Mouse (Mus musculus): ENCODE data around the gene Atp6v0a1. TPM values are rescaled to one million over a fixed set of nuclear protein-coding genes. Genes with fewer than 3 reads are reported as not detected.

The Atp6v0a1 gene
- total RNA-seq, 1 experiment from 2014 or later: 42.7 TPM

DNA sequence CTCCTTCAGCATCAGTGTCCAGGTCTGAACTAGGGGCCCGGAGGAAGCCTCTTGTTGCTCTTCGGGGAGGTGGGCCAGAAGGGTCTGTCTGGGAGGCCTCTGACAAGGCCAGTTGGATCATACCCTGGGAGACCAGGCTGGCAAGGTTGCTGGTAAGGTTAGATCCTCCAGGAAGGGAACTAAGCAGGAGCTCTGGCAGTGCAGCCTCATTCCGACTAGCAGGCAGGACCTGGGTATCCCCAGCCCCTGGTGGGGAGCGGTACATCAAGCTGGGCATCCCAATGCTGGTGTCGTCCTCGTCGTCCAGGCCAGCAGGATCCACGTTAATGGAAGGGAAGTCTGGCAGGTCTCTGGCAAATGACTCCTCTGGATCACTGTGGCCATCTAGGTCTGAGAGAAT is 89.0 kb downstream of the Atp6v0a1 start:
- ATAC-seq (replicated peaks; ENCODE audit: insufficient number of reproducible peaks, low FRiP score, low TSS enrichment, poor library complexity, severe bottlenecking): no peak

DNA sequence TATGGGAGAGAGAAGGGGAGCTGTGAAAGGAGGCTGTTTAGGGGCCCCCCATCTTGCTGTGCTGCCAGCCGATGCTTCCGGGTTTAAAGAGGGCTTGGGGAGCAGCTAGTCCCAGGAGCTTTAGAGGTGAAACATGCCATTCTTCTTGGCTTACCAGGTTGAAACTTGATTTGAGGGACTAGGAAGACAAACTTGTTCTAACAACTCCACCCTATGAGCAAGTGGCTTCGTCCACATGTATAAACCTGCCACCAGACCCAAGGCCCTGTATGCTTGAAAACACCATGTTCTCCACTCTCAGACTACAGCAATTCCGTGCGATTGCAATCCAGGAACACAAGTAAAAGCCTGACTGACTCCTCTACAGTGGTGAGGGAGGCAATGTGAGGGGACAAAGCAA is 93.8 kb downstream of the Atp6v0a1 start:
- no peak for ATAC-seq (replicated peaks; ENCODE audit: insufficient number of reproducible peaks, low FRiP score, low TSS enrichment, poor library complexity, severe bottlenecking)

DNA sequence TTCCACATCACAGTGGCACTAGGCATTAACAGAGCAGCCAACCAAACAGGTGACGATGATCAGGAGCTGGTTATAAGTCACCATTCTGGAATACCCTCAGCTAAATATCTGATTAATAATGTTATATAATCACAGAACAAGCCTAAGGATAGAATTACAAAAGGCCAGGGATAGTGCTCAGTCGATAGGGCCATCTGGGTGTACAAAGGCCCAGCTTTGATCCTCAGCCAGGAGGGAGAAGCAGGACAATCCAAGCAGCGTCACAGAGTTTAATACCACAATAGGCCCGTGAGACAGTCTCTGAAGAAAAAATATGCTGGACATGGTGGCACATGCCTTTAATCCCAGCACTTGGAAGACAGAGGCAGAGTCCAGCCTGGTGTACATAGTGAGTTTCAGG is 100.1 kb downstream of the Atp6v0a1 start:
- ATAC-seq (replicated peaks; ENCODE audit: insufficient number of reproducible peaks, low FRiP score, low TSS enrichment, poor library complexity, severe bottlenecking): no peak

DNA sequence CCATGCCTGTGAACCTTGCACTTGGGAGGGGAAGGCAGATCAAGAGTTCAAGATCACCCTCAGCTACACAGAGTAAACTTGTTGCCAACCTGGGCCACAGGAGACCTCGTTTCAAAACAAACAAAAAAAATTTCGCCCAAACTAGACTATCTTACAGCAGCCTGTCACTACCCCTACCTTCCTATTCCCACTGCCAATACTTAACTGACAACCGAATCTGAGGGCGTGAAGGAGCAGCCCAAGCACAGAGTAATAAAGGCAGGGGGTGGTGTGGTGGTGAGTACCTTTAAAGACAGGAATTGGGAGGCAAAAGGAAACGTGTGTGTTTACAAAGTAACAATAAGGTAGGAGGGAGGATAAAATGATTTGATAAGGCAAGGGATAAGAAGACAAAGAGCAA is 101.5 kb downstream of the Atp6v0a1 start:
- ATAC-seq (replicated peaks; ENCODE audit: insufficient number of reproducible peaks, low FRiP score, low TSS enrichment, poor library complexity, severe bottlenecking): no peak

GRCm38 (mm10) chr11:101111178-101111577 is 101.9 kb downstream of the Atp6v0a1 start:
- no peak for ATAC-seq (replicated peaks; ENCODE audit: insufficient number of reproducible peaks, low FRiP score, low TSS enrichment, poor library complexity, severe bottlenecking)

DNA sequence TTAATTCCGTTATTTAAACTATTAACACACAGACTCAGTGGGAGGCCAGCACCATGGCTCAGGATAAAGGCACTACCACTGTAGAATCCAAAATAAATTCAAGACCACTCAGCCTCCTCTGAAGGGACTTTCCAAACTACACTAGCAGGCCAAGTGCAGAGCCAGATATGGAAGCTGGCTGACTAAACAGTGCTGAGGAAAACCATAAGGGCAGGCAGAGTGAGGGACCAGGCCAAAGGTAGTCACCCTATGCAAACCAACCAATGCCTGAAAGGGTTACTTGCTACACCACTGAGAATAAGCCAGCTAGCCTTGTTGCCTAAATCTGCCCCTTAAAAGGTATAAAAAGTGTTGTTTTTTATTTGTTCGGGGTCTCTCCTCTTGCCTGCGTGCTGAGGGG is 102.9 kb downstream of the Atp6v0a1 start:
- no peak for ATAC-seq (replicated peaks; ENCODE audit: insufficient number of reproducible peaks, low FRiP score, low TSS enrichment, poor library complexity, severe bottlenecking)

Other genes with a start within 250 kb of the Atp6v0a1 start
- not detected in 3 replicates for gene Kcnh4, start 249.5 kb upstream of the Atp6v0a1 start, total RNA-seq (2017)
- gene Hcrt, start 246.5 kb upstream of the Atp6v0a1 start, total RNA-seq (2017): not detected in 3 replicates
- gene Ghdc, start 238.5 kb upstream of the Atp6v0a1 start, total RNA-seq (2017): 4.7 to 7.0 TPM (median 6.8 TPM) in 3 replicates
- 71.6 to 86.1 TPM (median 75.5 TPM) in 3 replicates for gene Stat5b, start 158.7 kb upstream of the Atp6v0a1 start, total RNA-seq (2017)
- 20.0 to 28.0 TPM (median 25.1 TPM) in 3 replicates for gene Stat5a, start 150.1 kb upstream of the Atp6v0a1 start, total RNA-seq (2017)
- 328 to 413 TPM (median 368 TPM) in 3 replicates for gene Stat3, start 69.9 kb upstream of the Atp6v0a1 start, total RNA-seq (2017)
- 0.32 to 2.5 TPM in 2 of 3 replicates, not detected in the other for gene Cavin1, start 38.6 kb upstream of the Atp6v0a1 start, total RNA-seq (2017)
- gene Naglu, start 60.6 kb downstream of the Atp6v0a1 start, total RNA-seq (2017): 5.6 to 14.8 TPM (median 9.9 TPM) in 3 replicates
- 0.68 TPM in 1 of 3 replicates, not detected in the others for gene Hsd17b1, start 69.0 kb downstream of the Atp6v0a1 start, total RNA-seq (2017)
- gene Coasy, start 73.1 kb downstream of the Atp6v0a1 start, total RNA-seq (2017): 11.4 to 16.6 TPM (median 16.1 TPM) in 3 replicates
- 61.7 to 74.7 TPM (median 71.4 TPM) in 3 replicates for gene Mlx, start 77.8 kb downstream of the Atp6v0a1 start, total RNA-seq (2017)
- gene Psmc3ip, start 86.0 kb downstream of the Atp6v0a1 start, total RNA-seq (2017): 5.0 to 6.2 TPM in 2 of 3 replicates, not detected in the other
- 57.9 to 79.4 TPM (median 63.0 TPM) in 3 replicates for gene Retreg3, start 110.4 kb downstream of the Atp6v0a1 start, total RNA-seq (2017)
- 8.2 to 25.6 TPM (median 11.0 TPM) in 3 replicates for gene Tubg1, start 110.5 kb downstream of the Atp6v0a1 start, total RNA-seq (2017)
- gene Tubg2, start 146.5 kb downstream of the Atp6v0a1 start, total RNA-seq (2017): not detected in 3 replicates
- 0.21 to 0.95 TPM (median 0.68 TPM) in 3 replicates for gene Cntnap1, start 161.1 kb downstream of the Atp6v0a1 start, total RNA-seq (2017)
- 2.2 to 6.3 TPM (median 4.0 TPM) in 3 replicates for gene Plekhh3, start 161.9 kb downstream of the Atp6v0a1 start, total RNA-seq (2017)
- 0.38 TPM in 1 of 3 replicates, not detected in the others for gene Ccr10, start 166.0 kb downstream of the Atp6v0a1 start, total RNA-seq (2017)
- 30.2 to 66.9 TPM (median 42.6 TPM) in 3 replicates for gene Ezh1, start 217.0 kb downstream of the Atp6v0a1 start, total RNA-seq (2017)
- not detected in 3 replicates for gene Ramp2, start 236.6 kb downstream of the Atp6v0a1 start, total RNA-seq (2017)
- gene Vps25, start 244.3 kb downstream of the Atp6v0a1 start, total RNA-seq (2017): 42.7 to 62.9 TPM (median 53.8 TPM) in 3 replicates

All from monocyte, adult 5-6 weeks (primary cell).